Mouse (Mus musculus): Measurements from ENCODE around the gene Mgarp.
A peak's percentile ranks its signal among the peaks of the same experiment; 100 is the strongest.

GRCm38 (mm10) chr3:51364703-51365516, 31.6 kb downstream of the Mgarp start:
- TF ChIP-seq CTCF (IDR thresholded peaks at IDR 0.05; ENCODE audit: extremely low read depth, insufficient read depth, insufficient read length, insufficient replicate concordance) (peak; percentile 91; the same call in 1 of the 2 replicates), POLR2A (IDR thresholded peaks at IDR 0.05; ENCODE audit: low read depth, low read length) (no peak)
